Mouse (Mus musculus): ENCODE results near the gene Rcan3. TPM values are rescaled to one million over a fixed set of nuclear protein-coding genes. Genes with fewer than 3 reads are reported as not detected.
A peak's percentile ranks its signal among the peaks of the same experiment; 100 is the strongest.

The Rcan3 gene
- polyA plus RNA-seq (2016; fragmentation: Nextera tagmentation; extraction: Ambion mirVana): 10.4 and 10.7 TPM in 2 replicates

GRCm38 (mm10) chr4:135433443-135434394 is at the start of gene Rcan3:
Gene Rcan3, minus strand, starts transcription at chr4:135433853.
- WGBS: under 1% methylated on average over 75 of the region's 79 CpGs
- peak within 1 kb of the TSS; percentile 89 for H3K27ac ChIP-seq

GRCm38 (mm10) chr4:135480370-135480769 is 46.7 kb upstream of the Rcan3 start:
- Histone ChIP-seq H3K27me3 (ENCODE audit: poor library complexity, severe bottlenecking) (no peaks in the 10 kb centered on the region), H3K36me3 (replicated peaks) (no peaks in the 10 kb centered on the region), H3K27ac (no peak overlapping the region), H3K4me1 (no peaks in the 10 kb centered on the region; the same call in 1 of the 2 replicates), H3K4me3 (no peak overlapping the region), H3K9me3 (no peaks in the 10 kb centered on the region)
- no peak for DNase-seq (ENCODE audit: extremely low spot score, low spot score)
- WGBS: 84% methylated on average over 9 of the region's 9 CpGs

More at GRCm38 (mm10) chr4:135433443-135434394, at the start of gene Rcan3:
- DNase-seq (ENCODE audit: extremely low spot score, low spot score): peak; percentile 89
- Histone ChIP-seq H3K9me3 (no peaks in the 10 kb centered on the region), H3K36me3 (replicated peaks) (no peaks in the 10 kb centered on the region), H3K4me3 (peak within 1 kb of the TSS; percentile 82), H3K4me1 (peaks cover 31% of the 10 kb centered on the region), H3K27me3 (ENCODE audit: poor library complexity, severe bottlenecking) (peaks cover 21% of the 10 kb centered on the region)

GRCm38 (mm10) chr4:135477851-135478250 is 44.2 kb upstream of the Rcan3 start:
- no peak for DNase-seq (ENCODE audit: extremely low spot score, low spot score)
- Histone ChIP-seq H3K4me1 (no peaks in the 10 kb centered on the region; the same call in 1 of the 2 replicates), H3K9me3 (no peaks in the 10 kb centered on the region), H3K36me3 (replicated peaks) (no peaks in the 10 kb centered on the region), H3K27ac (no peak overlapping the region), H3K4me3 (no peak overlapping the region), H3K27me3 (ENCODE audit: poor library complexity, severe bottlenecking) (no peaks in the 10 kb centered on the region)
- WGBS: 87% methylated on average over 10 of the region's 10 CpGs

- no peak overlapping the region for H3K27ac ChIP-seq
- H3K36me3 ChIP-seq (replicated peaks): no peaks in the 10 kb centered on the region
- no peak overlapping the region for H3K4me3 ChIP-seq
- WGBS: 91% methylated on average over 11 of the region's 11 CpGs
- no peaks in the 10 kb centered on the region for H3K9me3 ChIP-seq
- H3K4me1 ChIP-seq: no peaks in the 10 kb centered on the region
- no peaks in the 10 kb centered on the region for H3K27me3 ChIP-seq (ENCODE audit: poor library complexity, severe bottlenecking)
- DNase-seq (ENCODE audit: extremely low spot score, low spot score): no peak
Observed at GRCm38 (mm10) chr4:135463406-135463805, 29.8 kb upstream of the Rcan3 start.

GRCm38 (mm10) chr4:135453572-135453971 is 19.9 kb upstream of the Rcan3 start:
- no peak overlapping the region for H3K4me3 ChIP-seq
- DNase-seq (ENCODE audit: extremely low spot score, low spot score): no peak
- H3K4me1 ChIP-seq: peaks cover 26% of the 10 kb centered on the region
- no peak overlapping the region for H3K27ac ChIP-seq
- H3K9me3 ChIP-seq: no peaks in the 10 kb centered on the region
- 84% methylated on average over 12 of the region's 12 CpGs for WGBS
- H3K27me3 ChIP-seq (ENCODE audit: poor library complexity, severe bottlenecking): no peaks in the 10 kb centered on the region
- H3K36me3 ChIP-seq (replicated peaks): no peaks in the 10 kb centered on the region

GRCm38 (mm10) chr4:135453164-135453563 is 19.5 kb upstream of the Rcan3 start:
- DNase-seq (ENCODE audit: extremely low spot score, low spot score): no peak
- Histone ChIP-seq H3K4me1 (peaks cover 26% of the 10 kb centered on the region), H3K27ac (no peak overlapping the region), H3K36me3 (replicated peaks) (no peaks in the 10 kb centered on the region), H3K9me3 (no peaks in the 10 kb centered on the region), H3K27me3 (ENCODE audit: poor library complexity, severe bottlenecking) (no peaks in the 10 kb centered on the region), H3K4me3 (no peak overlapping the region)
- WGBS: 81% methylated on average over 6 of the region's 6 CpGs

- Histone ChIP-seq H3K27ac (peak overlapping the region; percentile 27; the same call in 1 of the 2 replicates), H3K4me1 (peaks cover 26% of the 10 kb centered on the region), H3K9me3 (no peaks in the 10 kb centered on the region), H3K27me3 (ENCODE audit: poor library complexity, severe bottlenecking) (no peaks in the 10 kb centered on the region), H3K36me3 (replicated peaks) (no peaks in the 10 kb centered on the region), H3K4me3 (no peak overlapping the region)
- WGBS: 65% methylated on average over 18 of the region's 18 CpGs
- DNase-seq (ENCODE audit: extremely low spot score, low spot score): no peak
Observed at GRCm38 (mm10) chr4:135451360-135452015, 17.8 kb upstream of the Rcan3 start.

- Histone ChIP-seq H3K36me3 (replicated peaks) (no peaks in the 10 kb centered on the region), H3K4me3 (no peak overlapping the region), H3K27ac (no peak overlapping the region), H3K27me3 (ENCODE audit: poor library complexity, severe bottlenecking) (no peaks in the 10 kb centered on the region), H3K4me1 (peaks cover 14% of the 10 kb centered on the region), H3K9me3 (no peaks in the 10 kb centered on the region)
- no peak for DNase-seq (ENCODE audit: extremely low spot score, low spot score)
- 81% methylated on average over 5 of the region's 5 CpGs for WGBS
Observed at GRCm38 (mm10) chr4:135442473-135442872, 8.8 kb upstream of the Rcan3 start.

GRCm38 (mm10) chr4:135439904-135440522 is 6.4 kb upstream of the Rcan3 start:
- Histone ChIP-seq H3K4me1 (peaks cover 25% of the 10 kb centered on the region), H3K27me3 (ENCODE audit: poor library complexity, severe bottlenecking) (peaks cover 8% of the 10 kb centered on the region; the same call in 1 of the 2 replicates), H3K27ac (peak overlapping the region; percentile 81), H3K4me3 (no peak overlapping the region), H3K36me3 (replicated peaks) (no peaks in the 10 kb centered on the region), H3K9me3 (no peaks in the 10 kb centered on the region)
- WGBS: 73% methylated on average over 9 of the region's 9 CpGs
- DNase-seq (ENCODE audit: extremely low spot score, low spot score): peak; percentile 44

- H3K27ac ChIP-seq: peak overlapping the region; percentile 81
Observed at GRCm38 (mm10) chr4:135439188-135439647, 5.6 kb upstream of the Rcan3 start.

GRCm38 (mm10) chr4:135437924-135438323 is 4.3 kb upstream of the Rcan3 start:
- H3K36me3 ChIP-seq (replicated peaks): no peaks in the 10 kb centered on the region
- H3K27me3 ChIP-seq (ENCODE audit: poor library complexity, severe bottlenecking): peaks cover 11% of the 10 kb centered on the region
- H3K4me3 ChIP-seq: no peak overlapping the region
- H3K4me1 ChIP-seq: peaks cover 40% of the 10 kb centered on the region
- DNase-seq (ENCODE audit: extremely low spot score, low spot score): no peak
- H3K9me3 ChIP-seq: no peaks in the 10 kb centered on the region
- no peak overlapping the region for H3K27ac ChIP-seq

More at GRCm38 (mm10) chr4:135439188-135439647, 5.6 kb upstream of the Rcan3 start:
- Histone ChIP-seq H3K27me3 (ENCODE audit: poor library complexity, severe bottlenecking) (peaks cover 8% of the 10 kb centered on the region; the same call in 1 of the 2 replicates), H3K9me3 (no peaks in the 10 kb centered on the region), H3K4me3 (peak overlapping the region; percentile 38), H3K36me3 (replicated peaks) (no peaks in the 10 kb centered on the region), H3K4me1 (peaks cover 31% of the 10 kb centered on the region)
- DNase-seq (ENCODE audit: extremely low spot score, low spot score): peak; percentile 73
- WGBS: 7% methylated on average over 15 of the region's 15 CpGs

- Histone ChIP-seq H3K4me3 (no peak overlapping the region), H3K9me3 (no peaks in the 10 kb centered on the region), H3K27ac (no peak overlapping the region), H3K36me3 (replicated peaks) (no peaks in the 10 kb centered on the region), H3K4me1 (peaks cover 43% of the 10 kb centered on the region), H3K27me3 (ENCODE audit: poor library complexity, severe bottlenecking) (peaks cover 21% of the 10 kb centered on the region)
- DNase-seq (ENCODE audit: extremely low spot score, low spot score): no peak
- 63% methylated on average over 13 of the region's 13 CpGs for WGBS
Observed at GRCm38 (mm10) chr4:135436291-135436690, 2.6 kb upstream of the Rcan3 start.

Data from forebrain, embryonic 10.5 days (tissue).